Mouse (Mus musculus) adrenal gland, postnatal 14 days (tissue): Measurements from ENCODE around the gene Ctdspl. TPM values are rescaled to one million over a fixed set of nuclear protein-coding genes. Genes with fewer than 3 reads are reported as not detected.

ENCODE experiments used
- DNase-seq: peaks from one replicate; pipeline ENCODE4 v3.0.0; 2021; ENCODE audit warnings: mixed read lengths
- total RNA-seq: library from RNA; stranded (reverse); gene quantifications from 2 replicates; pipeline ENCODE4 v1.2.3, GENCODE M21; 2021

The Ctdspl gene
- total RNA-seq, 1 experiment from 2014 or later = 32.0 TPM

DNA sequence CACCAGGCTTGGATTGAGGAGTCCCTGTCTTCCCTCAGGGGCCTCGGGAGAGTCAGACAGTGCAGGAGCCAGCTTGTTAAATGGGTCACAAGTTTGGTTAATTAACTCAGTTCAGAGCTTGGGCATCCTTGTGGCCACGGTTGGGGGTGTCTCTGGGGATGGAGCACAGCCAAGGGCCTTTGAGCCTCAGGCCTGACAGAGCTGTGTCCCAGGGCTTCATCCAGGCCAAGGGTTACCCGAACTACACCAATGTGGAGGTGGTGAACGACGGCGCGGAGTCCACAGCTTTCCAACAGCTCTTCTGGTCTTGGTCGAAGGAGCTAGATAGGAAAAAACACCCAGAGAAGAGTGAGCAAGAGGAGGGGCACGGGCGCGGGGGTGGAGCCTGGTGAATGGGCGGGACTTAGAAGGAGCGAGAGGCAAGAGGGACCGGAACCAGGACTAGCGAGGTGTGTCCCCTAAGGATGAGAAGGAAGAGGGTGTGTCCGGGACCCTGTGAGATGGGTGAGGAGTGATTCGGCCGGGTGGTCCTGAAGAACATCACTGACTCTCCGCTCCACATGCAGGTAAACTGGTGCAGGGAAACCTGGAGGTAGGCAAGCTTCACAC is 136.9 kb downstream of the Ctdspl start:
- peak; percentile 40 for DNase-seq

DNA sequence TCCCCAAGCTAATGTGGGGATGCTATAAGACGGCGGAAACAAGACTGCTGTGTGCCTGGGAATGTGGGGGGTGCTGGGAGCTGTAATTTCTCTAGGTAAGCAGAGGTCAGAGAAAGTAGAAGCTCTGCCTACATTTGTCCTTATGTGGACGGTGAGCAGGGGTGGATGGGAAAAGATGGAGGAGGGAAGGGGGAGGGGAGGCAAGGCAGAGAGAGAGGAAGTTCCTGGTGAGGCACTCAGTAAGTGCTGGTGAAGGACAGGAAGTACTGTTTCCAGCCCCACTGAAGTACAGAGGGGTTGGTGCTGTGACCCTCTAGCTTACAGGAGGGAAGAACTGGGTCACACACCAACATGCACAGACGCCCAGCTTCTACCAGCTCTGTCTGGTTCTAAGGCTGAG is 138.0 kb downstream of the Ctdspl start:
- peak; percentile 5 for DNase-seq

GRCm38 (mm10) chr9:119067601-119068000 is 141.3 kb downstream of the Ctdspl start:
- DNase-seq = peak; percentile 87

GRCm38 (mm10) chr9:119068266-119068665 is 142.0 kb downstream of the Ctdspl start:
- DNase-seq = no peak

- DNase-seq = no peak
Measured at GRCm38 (mm10) chr9:119070173-119070825, 144.0 kb downstream of the Ctdspl start.

GRCm38 (mm10) chr9:119071786-119072185 is 145.5 kb downstream of the Ctdspl start:
- DNase-seq = peak; percentile 59

DNA sequence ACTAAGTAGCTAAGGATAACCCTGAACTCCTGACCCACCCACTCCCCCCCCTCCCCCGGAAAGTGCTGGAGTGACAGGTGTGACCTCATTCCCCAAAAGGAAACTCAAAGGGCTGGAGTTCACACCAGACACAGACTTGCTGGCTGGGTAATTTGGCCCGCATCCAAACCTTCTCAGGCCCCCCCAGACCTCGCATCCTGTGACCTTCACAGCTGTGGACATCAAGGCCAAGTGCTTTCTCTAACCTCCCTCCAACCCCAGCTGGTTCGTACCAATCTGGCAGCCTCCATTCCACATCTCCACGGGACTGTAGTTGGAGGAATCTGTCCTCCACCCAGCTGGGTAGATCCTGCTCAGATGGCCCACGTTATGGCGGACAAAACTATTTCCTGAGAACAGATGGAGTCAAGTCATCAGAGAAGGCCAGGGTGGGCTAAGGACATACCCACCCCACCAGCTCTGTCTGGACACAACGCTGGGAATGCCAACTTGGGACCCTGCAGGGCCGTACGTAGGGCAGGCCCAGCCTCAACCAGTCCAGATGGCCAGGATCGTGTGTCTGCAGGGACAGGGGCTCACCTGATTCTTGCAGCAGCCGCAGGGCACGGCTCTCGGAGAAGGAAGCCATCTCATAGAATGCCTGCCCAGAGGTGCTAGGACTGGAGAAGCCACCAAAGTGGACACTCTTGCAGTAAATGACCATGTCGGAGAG is 147.1 kb downstream of the Ctdspl start:
- peak; percentile 70 for DNase-seq

- no peak for DNase-seq
Measured at GRCm38 (mm10) chr9:119075685-119076084, 149.4 kb downstream of the Ctdspl start.

DNA sequence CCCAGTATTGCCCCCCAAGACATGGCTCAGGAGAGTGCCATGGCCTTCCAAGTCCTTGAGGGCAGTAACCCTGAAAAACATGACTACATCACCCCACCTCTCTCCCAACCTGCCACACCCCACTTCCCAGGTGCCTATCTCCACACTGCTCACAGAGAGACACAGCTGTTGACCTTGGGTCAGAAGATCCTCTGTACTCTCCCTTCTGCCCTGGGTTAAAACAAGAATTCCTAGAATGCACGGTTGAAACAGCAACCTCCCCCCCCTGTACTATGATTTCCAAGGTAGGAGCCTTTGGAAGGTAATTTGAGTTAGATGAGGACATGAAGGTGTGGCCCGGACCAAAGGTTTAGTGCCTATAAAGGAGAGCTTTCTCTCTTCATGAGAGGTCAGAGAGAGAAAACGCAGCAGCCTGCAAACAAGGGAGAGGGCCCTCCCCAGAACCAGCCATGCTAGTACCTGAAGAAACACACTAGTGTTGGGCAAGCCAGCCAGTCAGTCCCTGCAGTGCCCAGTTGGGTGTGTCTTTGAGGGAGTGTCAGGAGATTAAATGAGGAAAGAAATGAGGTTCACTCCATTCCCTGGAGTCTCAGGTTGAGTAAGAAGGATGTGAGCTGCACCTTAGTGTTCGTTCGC is 153.9 kb downstream of the Ctdspl start:
- DNase-seq = no peak

DNA sequence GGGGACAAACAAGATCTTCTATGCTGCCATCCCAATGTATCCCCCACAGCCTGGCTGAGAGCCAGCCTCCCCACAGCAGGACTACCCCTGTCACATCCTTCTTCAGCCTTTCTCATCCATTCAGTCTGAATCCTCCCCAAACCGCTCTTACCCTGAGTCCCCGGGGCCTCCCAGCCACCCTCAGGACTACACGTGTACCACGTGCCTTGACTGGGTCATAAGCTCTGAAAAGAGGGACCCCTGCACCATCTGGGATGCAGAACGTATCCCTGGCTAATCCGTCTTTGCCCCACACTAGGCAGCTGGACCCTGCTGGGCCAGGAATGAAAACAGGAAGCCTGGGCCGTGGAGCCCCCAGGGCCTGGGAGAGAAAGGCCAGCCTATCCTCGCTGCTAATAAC is 155.8 kb downstream of the Ctdspl start:
- no peak for DNase-seq

- no peak for DNase-seq
Measured at GRCm38 (mm10) chr9:119082656-119083430, 156.6 kb downstream of the Ctdspl start.

GRCm38 (mm10) chr9:119083966-119084365 is 157.7 kb downstream of the Ctdspl start:
- DNase-seq = no peak

GRCm38 (mm10) chr9:119086451-119086850 is 160.2 kb downstream of the Ctdspl start:
- DNase-seq = no peak

DNA sequence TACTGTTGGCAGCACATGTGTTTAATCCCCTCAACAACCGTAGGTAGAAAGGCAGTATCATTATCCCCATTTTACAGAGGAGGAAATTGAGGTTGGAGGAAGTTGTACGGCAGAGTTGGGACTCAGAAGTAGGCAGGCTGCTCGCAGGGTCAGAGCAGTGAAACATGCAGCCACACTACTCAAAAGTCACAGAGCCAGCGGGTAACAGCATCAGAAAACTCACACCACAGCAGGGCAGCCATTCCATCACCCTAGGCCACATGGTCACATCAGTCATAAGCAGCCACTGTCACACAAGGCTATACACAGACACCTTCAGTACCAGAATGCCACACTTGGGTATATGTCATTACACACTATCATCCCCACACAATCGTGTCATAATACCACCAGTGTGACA is 161.1 kb downstream of the Ctdspl start:
- no peak for DNase-seq

DNA sequence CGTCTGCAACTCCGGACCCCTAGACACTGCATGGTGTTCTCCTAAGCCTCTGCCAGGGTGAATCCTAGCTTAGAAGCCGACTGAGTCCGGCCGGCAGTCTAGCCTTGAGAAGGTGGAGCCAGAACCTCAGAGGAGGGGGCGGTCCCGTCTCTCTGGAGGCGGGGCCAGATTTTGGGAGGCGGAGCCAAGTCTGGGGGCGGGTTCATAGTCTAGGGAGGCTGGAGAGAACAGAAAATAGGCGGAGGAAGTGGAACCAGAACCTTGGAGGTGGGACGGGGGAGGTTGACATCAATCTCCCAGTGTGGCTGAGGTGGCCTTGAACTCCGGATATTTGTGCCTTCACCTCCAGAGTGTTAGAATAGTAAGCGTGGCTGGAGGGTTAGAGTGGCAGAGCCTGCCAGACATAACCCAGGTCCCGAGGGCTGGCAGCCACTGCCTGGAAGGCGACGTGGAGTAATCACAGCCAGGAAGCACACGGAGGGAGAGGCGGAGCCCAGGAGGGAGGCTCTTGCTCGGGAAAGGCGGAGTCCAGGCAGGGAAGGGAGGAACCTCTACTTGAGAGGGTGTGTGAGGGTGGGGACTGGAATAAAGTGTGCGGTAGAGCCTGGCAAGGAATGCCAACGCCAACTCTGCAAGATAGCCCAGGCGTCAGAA is 162.0 kb downstream of the Ctdspl start:
- peak; percentile 97 for DNase-seq

GRCm38 (mm10) chr9:119089437-119089836 is 163.2 kb downstream of the Ctdspl start:
- peak; percentile 71 for DNase-seq

DNA sequence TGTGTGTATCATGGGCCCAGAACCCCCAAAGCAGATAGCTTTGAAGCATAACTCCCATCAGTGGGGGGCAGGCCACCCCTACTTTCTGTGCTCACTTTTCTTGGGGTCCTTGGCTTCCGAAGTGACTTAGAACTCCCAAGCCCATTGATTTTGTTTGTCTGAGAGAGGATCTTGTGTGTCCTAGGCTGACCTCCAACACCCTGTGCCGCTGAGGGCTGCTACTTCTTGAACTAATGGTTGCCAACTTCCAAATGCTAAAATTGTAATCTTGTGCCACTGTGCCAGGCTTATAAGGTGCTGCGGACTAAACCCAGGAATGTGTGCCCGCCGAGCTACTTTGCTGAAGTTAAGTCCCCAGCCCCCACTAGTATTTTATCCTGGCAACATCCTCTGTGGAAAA is 164.2 kb downstream of the Ctdspl start:
- no peak for DNase-seq

DNA sequence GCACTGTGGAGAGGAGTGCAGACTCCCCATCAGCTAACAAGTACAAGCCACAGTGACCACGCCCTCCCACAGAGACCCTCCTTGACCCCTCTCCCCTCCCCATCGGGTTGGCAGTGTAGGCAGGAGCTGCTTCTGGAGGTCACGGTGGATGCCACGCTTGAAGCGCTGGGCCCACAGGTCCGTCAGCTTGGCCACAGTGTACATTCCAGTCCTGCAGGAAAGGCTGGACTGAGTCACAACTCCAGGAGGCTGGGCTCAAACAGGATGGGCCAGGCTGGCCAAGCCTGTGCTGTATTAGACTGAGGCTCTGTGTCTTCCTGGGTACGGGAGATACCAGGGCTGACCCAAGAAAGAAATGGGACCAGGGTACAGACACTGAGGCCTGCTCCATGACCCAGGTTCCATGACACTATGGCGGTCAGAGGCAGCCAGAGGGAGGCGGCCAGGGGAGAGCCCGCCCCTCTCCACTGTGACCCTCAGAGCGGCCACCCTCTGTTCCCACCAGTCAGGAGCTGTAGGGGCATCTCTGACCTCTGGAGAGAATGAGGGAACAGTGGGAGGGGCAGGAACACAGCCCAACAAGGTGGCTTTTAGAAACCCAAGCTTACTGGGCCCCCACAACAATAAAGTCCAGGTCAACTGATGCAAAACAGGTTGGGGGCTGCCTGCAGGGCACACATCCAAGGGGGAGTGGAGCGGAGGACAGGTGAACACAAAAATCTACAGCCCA is 165.5 kb downstream of the Ctdspl start:
- no peak for DNase-seq

DNA sequence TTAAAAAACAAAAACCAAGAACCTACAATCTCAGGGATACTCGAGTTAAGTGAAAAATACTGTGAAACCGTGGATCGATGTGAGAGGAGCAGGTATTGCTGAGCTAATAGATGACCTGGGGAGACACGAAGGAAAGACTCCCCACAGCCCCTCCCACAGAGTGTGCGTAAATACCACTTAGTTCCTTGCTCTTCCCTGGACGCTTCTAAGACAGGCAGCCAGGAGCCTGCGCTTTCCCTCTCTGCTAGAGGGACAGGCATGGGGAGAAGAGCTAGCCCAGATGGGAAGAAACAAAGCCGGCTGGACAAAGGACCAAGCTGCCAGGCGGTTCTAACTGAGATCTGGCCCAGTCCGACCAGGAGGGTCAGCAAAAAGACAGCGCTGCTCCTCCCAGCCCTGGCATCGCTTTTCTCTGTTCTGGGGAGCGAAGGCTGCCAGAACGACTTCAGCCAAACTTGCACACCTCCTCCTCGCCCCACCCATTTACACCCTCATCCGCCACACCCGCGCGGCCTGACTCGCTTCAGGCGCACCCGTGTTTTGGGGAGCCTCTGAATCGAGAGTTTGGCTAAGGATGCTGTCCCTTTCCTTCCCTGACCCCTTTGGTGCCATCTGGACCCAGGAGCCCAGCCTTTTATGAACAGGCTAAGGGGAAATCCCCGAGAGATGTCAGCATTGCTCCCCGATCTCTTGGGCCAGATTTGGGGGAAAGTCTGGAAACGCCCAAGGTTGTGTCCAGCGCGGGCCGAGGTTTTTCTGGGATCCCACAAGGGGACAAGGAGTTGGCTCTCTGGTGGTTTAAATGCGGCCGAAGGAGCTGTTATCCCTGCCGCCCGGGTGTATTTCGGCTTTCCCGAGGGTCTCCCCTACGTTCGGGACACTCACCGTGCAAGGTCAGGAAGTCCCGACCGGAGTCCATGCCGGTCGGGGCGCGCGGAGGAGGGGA is 166.5 kb downstream of the Ctdspl start:
- DNase-seq = peak; percentile 59
